Mouse (Mus musculus) neural tube, embryonic 12.5 days (tissue): Measurements from ENCODE around the gene Tmem45a2. TPM values are rescaled to one million over a fixed set of nuclear protein-coding genes. Genes with fewer than 3 reads are reported as not detected.

Experiments used
- ATAC-seq: fragments of 200-750 bp; cut with Nextera tagmentation; 2 replicates; pipeline ENCODE4 v1.8.0; 2017; ENCODE audit warnings: low read depth, mild to moderate bottlenecking, moderate TSS enrichment, moderate library complexity; ENCODE audit not compliant: low FRiP score
- H3K27ac ChIP-seq: fragments of 300-500 bp; sonication (generic); 2 replicates; pipeline ENCODE4 v1.5.1; 2016
- H3K27me3 ChIP-seq: fragments of 300-500 bp; sonication (generic); replicated peaks from 2 replicates; pipeline ENCODE4 v1.6.1; 2016; ENCODE audit warnings: mild to moderate bottlenecking
- H3K36me3 ChIP-seq: fragments of 300-500 bp; sonication (generic); 2 replicates; pipeline ENCODE4 v1.6.1; 2016; ENCODE audit warnings: mild to moderate bottlenecking
- H3K4me1 ChIP-seq: fragments of 300-500 bp; sonication (generic); 2 replicates; pipeline ENCODE4 v1.6.1; 2016
- H3K4me2 ChIP-seq: fragments of 300-500 bp; sonication (generic); replicated peaks from 2 replicates; pipeline ENCODE4 v1.6.1; 2016; ENCODE audit warnings: mild to moderate bottlenecking
- H3K4me3 ChIP-seq: fragments of 300-500 bp; sonication (generic); 2 replicates; pipeline ENCODE4 v1.5.1; 2016
- H3K9ac ChIP-seq: fragments of 300-500 bp; sonication (generic); 2 replicates; pipeline ENCODE4 v1.6.1; 2016; ENCODE audit warnings: mild to moderate bottlenecking
- H3K9me3 ChIP-seq: fragments of 300-500 bp; sonication (generic); 2 replicates; pipeline ENCODE4 v1.6.1; 2016; ENCODE audit warnings: mild to moderate bottlenecking
- WGBS: fragments of 180-500 bp; shearing (Covaris S2); methylation state at CpG from one replicate; pipeline ENCODE4 v1.1.7; 2016; 5-methylcytosine and 5-hydroxymethylcytosine counted together
- polyA plus RNA-seq: library from polyadenylated mRNA; unstranded; fragments of >200 nt; fragmentation: Nextera tagmentation; extraction: Ambion mirVana; gene quantifications from 2 replicates; pipeline ENCODE4 v1.2.1, GENCODE M21; 2016

Tmem45a2 gene
- polyA plus RNA-seq = not detected in 2 replicates

DNA sequence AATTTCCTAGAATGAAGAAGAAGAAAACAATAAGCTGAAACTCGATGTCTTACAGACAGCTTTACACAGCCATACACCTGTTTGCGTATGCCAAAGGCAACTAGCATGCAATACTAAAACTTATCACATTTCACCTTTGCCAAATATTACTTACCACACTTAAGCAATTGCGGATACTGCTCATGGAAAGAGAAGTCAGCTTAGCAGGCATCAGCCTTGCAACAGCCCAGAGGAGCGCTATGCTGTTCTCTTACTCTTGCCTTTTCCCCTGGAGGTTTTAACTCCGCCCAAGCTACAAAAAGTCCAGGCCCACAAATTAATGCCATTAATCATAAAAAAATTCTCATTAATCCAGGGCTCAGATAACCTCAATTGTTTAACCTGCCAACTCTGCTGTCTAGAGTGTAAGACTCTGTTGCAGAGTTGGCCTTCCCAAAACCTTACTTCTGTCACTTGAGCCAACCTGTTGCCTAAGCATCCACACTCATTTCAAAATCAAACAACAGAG, at the start of gene Tmem45a2:
Gene Tmem45a2, minus strand, starts transcription at position 241 of the 508 bp plus-strand sequence.
- Histone ChIP-seq H3K4me3 (no peak within 1 kb of the TSS), H3K4me2 (no peak within 1 kb of the TSS), H3K36me3 (no peaks in the 10 kb centered on the region), H3K27me3 (no peaks in the 10 kb centered on the region), H3K9ac (no peak within 1 kb of the TSS), H3K27ac (no peak within 1 kb of the TSS), H3K4me1 (no peaks in the 10 kb centered on the region), H3K9me3 (no peaks in the 10 kb centered on the region)
- 91% methylated on average over 5 of the region's 5 CpGs for WGBS
- ATAC-seq = no peak

DNA sequence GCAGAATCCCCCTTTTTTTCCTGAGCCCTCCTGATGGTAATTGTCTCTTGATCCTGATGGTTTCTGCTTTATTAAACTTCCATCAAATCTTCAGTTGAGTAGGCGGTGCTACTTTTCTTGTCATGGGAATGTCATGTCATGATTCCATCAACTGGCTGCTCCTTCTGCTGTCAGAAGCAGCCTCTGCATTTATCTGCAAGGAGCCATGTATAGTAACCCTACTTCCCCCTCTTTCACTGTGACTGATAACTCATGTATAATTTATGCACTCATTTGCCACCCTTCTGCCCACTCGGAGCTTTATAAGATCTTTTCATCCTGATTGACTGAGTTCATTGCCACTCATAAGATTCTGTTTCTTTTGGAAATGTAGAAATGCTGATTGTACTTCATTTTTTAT, 46.4 kb upstream of the Tmem45a2 start:
- Histone ChIP-seq H3K36me3 (no peaks in the 10 kb centered on the region), H3K9ac (no peak overlapping the region), H3K9me3 (no peaks in the 10 kb centered on the region), H3K27me3 (no peaks in the 10 kb centered on the region), H3K4me3 (no peak overlapping the region), H3K4me1 (peaks cover 4% of the 10 kb centered on the region; the same call in 1 of the 2 replicates), H3K4me2 (no peak overlapping the region), H3K27ac (no peak overlapping the region)
- 80% methylated on average over 2 of the region's 2 CpGs for WGBS
- ATAC-seq = no peak

DNA sequence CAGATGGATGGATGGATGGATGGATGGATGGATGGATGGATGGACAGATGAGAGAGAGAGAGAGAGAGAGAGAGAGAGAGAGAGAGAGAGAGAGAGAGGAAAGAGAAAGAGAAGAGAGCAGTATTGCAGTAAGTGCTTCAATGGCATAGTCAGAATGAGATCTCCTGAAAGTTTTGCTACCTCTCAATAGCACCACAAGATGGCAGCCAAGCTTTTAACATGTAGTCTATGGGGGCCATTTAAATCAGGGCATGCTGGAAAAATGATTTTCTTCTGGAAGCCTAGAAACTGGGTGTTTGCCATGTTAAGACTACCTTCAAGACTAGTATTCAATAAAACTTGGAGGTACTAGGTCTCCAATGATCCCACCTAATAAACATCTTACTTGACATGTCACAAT, 44.9 kb upstream of the Tmem45a2 start:
- Histone ChIP-seq H3K27me3 (no peaks in the 10 kb centered on the region), H3K4me3 (no peak overlapping the region), H3K27ac (no peak overlapping the region), H3K9me3 (no peaks in the 10 kb centered on the region), H3K36me3 (no peaks in the 10 kb centered on the region), H3K9ac (no peak overlapping the region), H3K4me1 (no peaks in the 10 kb centered on the region), H3K4me2 (no peak overlapping the region)
- ATAC-seq = no peak

DNA sequence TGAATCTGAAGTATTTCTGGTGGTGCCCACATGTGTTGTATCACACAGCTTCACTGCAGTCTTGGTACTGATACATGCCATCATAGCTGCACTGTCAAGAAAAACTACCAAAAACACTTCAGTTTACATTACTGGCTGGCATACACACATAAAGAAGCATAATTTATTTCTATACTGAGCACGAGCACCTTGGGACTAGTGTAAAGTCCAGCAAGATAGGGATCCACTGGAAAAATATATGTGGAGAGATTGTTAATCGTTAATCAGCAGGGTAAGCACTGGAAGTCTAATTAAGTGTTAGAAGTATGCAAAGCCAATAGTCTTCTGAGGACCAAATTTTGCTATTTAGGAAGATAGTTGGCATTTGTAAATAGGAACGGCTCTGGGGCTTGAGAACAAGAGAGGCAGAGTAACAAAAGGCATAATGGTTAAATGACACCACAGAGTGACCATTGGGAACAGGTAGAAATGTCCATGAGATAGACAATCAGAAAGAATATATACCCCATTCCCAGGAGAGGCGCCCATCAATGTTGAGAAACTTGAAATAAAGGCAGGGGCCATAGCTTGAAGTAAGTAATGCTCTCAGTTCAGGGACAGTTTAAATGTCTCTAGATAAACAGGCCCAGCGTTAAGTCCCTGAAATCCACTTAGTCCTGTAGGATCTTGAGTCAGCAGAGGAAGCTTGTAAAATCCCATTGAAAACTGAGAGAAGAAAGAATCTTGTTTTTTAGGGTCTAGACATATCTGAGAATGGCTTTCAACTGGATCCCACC, 35.2 kb upstream of the Tmem45a2 start:
- no peaks in the 10 kb centered on the region for H3K4me1 ChIP-seq
- no peaks in the 10 kb centered on the region for H3K27me3 ChIP-seq
- H3K4me2 ChIP-seq = no peak overlapping the region
- 81% methylated on average over 5 of the region's 5 CpGs for WGBS
- no peaks in the 10 kb centered on the region for H3K36me3 ChIP-seq
- H3K4me3 ChIP-seq = no peak overlapping the region
- no peak for ATAC-seq
- H3K27ac ChIP-seq = no peak overlapping the region
- no peaks in the 10 kb centered on the region for H3K9me3 ChIP-seq
- no peak overlapping the region for H3K9ac ChIP-seq

DNA sequence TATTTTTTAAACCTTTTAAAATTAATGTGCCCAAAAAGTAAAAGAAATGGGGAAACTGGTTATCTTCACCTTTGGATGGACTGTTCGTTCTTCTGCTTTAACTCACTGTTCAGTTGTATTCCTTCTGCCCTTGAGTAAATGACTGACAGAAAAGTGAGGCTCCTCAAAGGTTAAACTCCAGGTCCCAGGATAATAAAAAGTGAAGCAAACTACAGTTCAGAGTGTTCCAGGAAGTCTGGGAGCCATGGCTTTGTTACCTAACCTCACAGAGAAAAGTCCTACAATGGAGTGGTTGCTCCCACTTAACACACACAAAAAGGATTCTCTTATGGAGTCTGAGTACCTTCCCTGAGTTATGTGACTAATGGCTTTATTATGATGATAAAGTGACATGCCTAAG, 30.0 kb upstream of the Tmem45a2 start:
- H3K9me3 ChIP-seq = no peaks in the 10 kb centered on the region
- H3K27ac ChIP-seq = no peak overlapping the region
- H3K27me3 ChIP-seq = no peaks in the 10 kb centered on the region
- H3K36me3 ChIP-seq = no peaks in the 10 kb centered on the region
- H3K4me1 ChIP-seq = no peaks in the 10 kb centered on the region
- H3K4me3 ChIP-seq = no peak overlapping the region
- ATAC-seq = no peak
- H3K4me2 ChIP-seq = no peak overlapping the region
- WGBS = 88% methylated on average over 1 of the region's 1 CpGs
- H3K9ac ChIP-seq = no peak overlapping the region

DNA sequence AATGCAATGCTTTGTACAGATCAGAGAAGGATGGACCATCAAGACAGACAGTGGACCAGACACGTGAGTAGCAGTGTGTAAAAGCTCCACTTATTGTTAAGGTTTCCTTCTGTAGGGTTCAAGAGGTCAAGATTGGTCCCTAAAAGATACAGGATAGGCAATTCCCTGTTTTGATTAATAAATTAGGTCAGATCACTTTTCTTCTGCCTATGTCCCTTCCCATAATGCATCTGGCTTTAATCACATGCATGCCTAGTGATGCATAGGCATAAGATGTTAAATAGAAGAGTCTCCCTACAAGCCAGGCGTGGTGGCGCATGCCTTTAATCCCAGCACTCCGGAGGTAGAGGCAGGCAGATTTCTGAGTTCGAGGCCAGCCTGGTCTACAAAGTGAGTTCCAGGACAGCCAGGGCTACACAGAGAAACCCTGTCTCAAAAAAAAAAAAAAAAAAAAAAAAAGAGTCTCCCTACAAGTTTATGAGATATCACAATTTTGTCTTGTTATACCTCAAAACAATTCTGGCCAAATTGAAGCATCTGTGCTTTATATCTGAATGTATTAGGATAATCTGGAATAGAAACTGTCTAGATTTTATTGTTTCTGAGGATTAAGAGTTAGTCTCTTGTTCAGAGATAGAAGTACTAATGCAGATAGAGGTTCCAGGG, 28.5 kb upstream of the Tmem45a2 start:
- Histone ChIP-seq H3K4me2 (no peak overlapping the region), H3K9me3 (no peaks in the 10 kb centered on the region), H3K4me1 (no peaks in the 10 kb centered on the region), H3K27me3 (no peaks in the 10 kb centered on the region), H3K27ac (no peak overlapping the region), H3K36me3 (no peaks in the 10 kb centered on the region), H3K4me3 (no peak overlapping the region), H3K9ac (no peak overlapping the region)
- WGBS = 75% methylated on average over 5 of the region's 5 CpGs
- ATAC-seq = no peak

DNA sequence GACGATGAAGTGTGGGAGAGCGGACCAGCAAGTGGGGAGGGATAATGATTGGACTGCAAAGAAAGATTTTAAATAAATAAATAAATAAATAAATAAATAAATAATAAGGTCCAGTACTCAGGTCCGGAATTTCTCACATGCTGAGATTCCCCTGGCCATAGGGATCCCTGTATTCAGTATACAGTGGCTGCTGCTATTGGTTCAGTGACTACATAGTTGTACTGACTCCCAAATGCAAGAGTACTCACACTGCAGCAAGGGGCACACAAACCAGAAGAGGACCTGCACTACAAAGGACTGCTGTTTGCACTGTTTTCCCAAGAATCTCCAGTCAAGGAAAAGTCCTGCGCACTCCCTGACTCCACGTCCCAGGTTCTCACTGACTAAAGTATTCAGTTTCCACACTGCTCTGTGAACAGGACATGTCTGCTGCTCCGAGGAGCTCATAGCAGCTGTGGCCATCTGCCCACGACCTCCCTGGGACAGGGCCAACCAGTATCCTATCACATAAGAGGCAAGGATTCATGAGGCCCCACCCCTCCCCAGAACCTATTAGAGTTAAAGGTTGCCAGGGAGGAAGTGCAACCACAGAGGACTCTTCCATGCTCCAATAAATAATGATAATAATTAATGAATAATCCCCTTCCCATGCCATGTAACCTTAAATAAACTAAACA, 27.4 kb upstream of the Tmem45a2 start:
- no peaks in the 10 kb centered on the region for H3K36me3 ChIP-seq
- no peaks in the 10 kb centered on the region for H3K9me3 ChIP-seq
- H3K9ac ChIP-seq = no peak overlapping the region
- no peak for ATAC-seq
- H3K4me3 ChIP-seq = no peak overlapping the region
- WGBS = 72% methylated on average over 7 of the region's 7 CpGs
- H3K4me1 ChIP-seq = no peaks in the 10 kb centered on the region
- no peaks in the 10 kb centered on the region for H3K27me3 ChIP-seq
- no peak overlapping the region for H3K27ac ChIP-seq
- no peak overlapping the region for H3K4me2 ChIP-seq

DNA sequence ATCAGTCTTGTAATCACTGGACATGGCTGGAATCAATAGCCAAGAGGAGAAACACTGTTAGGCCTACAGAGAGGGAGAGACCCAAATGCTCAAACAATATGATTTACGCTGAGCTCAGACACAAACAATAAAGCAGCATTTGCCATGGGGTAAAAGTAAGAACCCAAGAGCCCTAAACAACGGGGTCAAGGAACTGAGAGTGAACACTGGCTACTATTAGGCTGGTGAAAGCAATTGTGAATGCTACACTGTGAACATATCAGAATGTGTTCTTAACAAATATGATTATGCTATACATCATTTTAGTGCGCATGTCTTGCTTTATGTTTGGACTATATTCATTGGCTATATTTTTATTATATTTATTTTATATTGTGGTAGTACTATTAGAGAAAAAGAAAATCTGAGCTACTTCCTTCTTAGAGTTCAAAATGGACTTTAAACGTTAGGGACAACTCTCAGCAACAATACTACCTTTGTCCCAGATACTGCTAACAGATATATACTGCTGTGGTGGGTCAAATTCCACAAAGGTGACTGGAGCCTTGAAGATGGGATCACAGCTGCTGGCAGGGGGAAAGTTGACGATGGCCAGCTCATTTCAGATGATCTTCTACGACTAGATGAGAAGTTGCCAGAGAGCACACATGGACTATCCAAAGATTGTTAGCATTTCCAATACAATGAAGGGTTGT, 21.9 kb upstream of the Tmem45a2 start:
- Histone ChIP-seq H3K27me3 (no peaks in the 10 kb centered on the region), H3K36me3 (no peaks in the 10 kb centered on the region), H3K4me3 (no peak overlapping the region), H3K27ac (no peak overlapping the region), H3K9ac (no peak overlapping the region), H3K9me3 (no peaks in the 10 kb centered on the region), H3K4me1 (no peaks in the 10 kb centered on the region), H3K4me2 (no peak overlapping the region)
- 64% methylated on average over 6 of the region's 6 CpGs for WGBS
- ATAC-seq = no peak

DNA sequence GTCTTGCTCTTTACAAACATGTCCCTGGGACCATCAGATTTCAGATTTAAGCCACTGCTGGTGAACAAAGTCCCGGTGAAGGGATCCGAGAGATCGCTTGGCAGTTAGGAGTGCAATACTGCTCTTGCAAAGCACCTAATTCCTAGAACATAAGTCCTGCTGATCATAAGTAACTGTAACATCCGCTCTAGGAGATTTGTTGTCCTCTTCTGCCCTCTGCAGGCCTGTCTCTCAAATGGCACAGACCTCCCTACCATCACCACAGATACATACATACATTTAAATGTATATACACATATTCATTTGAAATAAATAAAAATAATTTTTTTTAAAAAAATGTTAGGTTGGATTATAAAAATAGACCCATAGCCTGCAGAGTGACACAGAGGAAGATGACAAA, 21.3 kb upstream of the Tmem45a2 start:
- no peaks in the 10 kb centered on the region for H3K27me3 ChIP-seq
- no peak overlapping the region for H3K27ac ChIP-seq
- no peak overlapping the region for H3K4me3 ChIP-seq
- no peak overlapping the region for H3K9ac ChIP-seq
- H3K4me2 ChIP-seq = no peak overlapping the region
- H3K36me3 ChIP-seq = no peaks in the 10 kb centered on the region
- H3K4me1 ChIP-seq = no peaks in the 10 kb centered on the region
- peak; percentile 85 for ATAC-seq
- H3K9me3 ChIP-seq = no peaks in the 10 kb centered on the region
- 45% methylated on average over 4 of the region's 4 CpGs for WGBS

DNA sequence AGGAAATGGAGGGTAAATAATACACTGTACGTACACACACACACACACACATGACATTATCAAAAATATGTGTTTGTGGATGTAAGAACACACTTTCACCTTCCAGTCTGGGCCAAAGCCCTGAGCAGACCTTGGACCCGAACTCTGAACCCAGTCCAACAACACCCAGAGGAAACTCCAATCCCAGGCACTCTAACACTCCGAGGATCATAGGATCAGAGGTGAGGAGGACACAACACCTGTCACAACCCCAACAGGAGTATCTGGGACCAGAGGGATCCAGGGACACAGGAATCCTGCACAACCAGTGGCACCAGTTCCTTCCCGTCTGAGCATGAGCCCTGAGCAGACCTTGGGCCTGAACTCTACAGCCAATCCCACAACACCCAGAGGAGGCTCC, 8.4 kb upstream of the Tmem45a2 start:
- Histone ChIP-seq H3K4me2 (no peak overlapping the region), H3K9ac (no peak overlapping the region), H3K27me3 (no peaks in the 10 kb centered on the region), H3K4me3 (no peak overlapping the region), H3K9me3 (no peaks in the 10 kb centered on the region), H3K36me3 (no peaks in the 10 kb centered on the region), H3K27ac (no peak overlapping the region), H3K4me1 (no peaks in the 10 kb centered on the region)
- no peak for ATAC-seq
- WGBS = 83% methylated on average over 4 of the region's 4 CpGs

DNA sequence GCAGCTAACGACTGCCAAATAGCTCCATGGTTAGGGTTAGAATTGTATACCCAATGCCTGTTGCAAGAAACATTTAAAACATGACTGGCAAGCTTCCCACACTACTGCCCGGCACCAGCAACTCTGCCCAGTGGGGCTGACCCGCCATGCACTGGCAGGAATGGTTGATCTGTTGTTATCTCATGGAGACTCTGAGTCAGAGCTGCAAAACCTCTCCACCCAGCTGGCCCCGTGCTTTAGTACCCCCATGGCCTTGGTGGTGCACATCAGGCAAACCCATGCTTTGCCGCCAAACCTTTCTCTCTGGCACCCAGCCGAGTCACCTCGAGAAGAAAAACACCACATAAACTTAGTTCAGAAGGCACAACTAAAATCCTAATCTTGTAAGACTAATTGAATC, 4.8 kb upstream of the Tmem45a2 start:
- no peak for ATAC-seq
- 86% methylated on average over 7 of the region's 7 CpGs for WGBS
- Histone ChIP-seq H3K4me2 (no peak overlapping the region), H3K4me1 (no peaks in the 10 kb centered on the region), H3K36me3 (no peaks in the 10 kb centered on the region), H3K9ac (no peak overlapping the region), H3K27me3 (no peaks in the 10 kb centered on the region), H3K9me3 (no peaks in the 10 kb centered on the region), H3K27ac (no peak overlapping the region), H3K4me3 (no peak overlapping the region)

DNA sequence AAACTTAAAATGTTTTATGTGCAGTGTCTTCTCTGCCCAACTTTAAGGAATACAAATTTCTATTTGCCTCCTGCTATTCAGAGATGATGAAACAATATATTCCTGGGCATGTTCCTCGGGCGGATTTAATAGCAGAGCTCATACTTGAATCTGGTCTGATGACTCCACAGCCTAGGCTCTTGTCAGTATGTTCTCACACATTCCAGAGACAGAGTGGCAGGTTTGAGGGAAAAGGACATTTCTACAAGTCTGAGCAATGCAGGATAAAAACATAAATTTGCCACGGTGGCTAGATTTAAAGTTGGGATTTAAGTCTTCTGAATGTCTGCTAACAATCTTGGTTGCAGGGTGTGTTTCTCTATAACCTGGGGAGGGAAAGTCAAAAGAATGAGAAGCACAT, 9.1 kb downstream of the Tmem45a2 start:
- Histone ChIP-seq H3K4me2 (no peak overlapping the region), H3K27ac (no peak overlapping the region), H3K4me1 (no peaks in the 10 kb centered on the region), H3K9me3 (no peaks in the 10 kb centered on the region), H3K9ac (no peak overlapping the region), H3K27me3 (no peaks in the 10 kb centered on the region), H3K36me3 (no peaks in the 10 kb centered on the region), H3K4me3 (no peak overlapping the region)
- no peak for ATAC-seq
- 92% methylated on average over 3 of the region's 3 CpGs for WGBS
